8 mouse cellular contexts compared by ENCODE assay signal in genomic region chr2:94035428-94036331, GRCm38 (mm10). TPM values are rescaled to one million over a fixed set of nuclear protein-coding genes. Genes with fewer than 3 reads are reported as not detected.
DNase-seq lines count a peak whose midpoint lies in the region; ATAC-seq and TF ChIP-seq lines count a peak whose summit lies in the region.

No protein-coding gene starts in this region.

- DNase-seq in MN1 (ENCODE audit: low spot score) = peak; percentile 73
- DNase-seq in brain, adult 2 months (ENCODE audit: low read depth, low spot score) = peak; percentile 93
- DNase-seq in heart, postnatal 14 days = peak; percentile 68 to 81
- DNase-seq in layer of hippocampus, postnatal 14 days (ENCODE audit: low spot score in 2 of 2) = peak; percentile 84 to 90
- DNase-seq in right cerebral cortex, postnatal 4 days = peak; percentile 85

- no peak overlapping the region for H3K27ac ChIP-seq in embryonic fibroblast, embryonic 13.5 days (ENCODE audit: insufficient read depth, low read length)

- peak; percentile 75; the same call in 1 of the 2 replicates for TF ChIP-seq CTCF in embryonic fibroblast, embryonic 13.5 days (IDR thresholded peaks at IDR 0.05; ENCODE audit: borderline replicate concordance, insufficient read depth, low read length)

- peak; percentile 97 for ATAC-seq in megakaryocyte progenitor cell, adult 5-6 weeks (replicated peaks; ENCODE audit: poor library complexity)
- ATAC-seq in erythroblast, adult 5-6 weeks (replicated peaks; ENCODE audit: low FRiP score, poor library complexity, severe bottlenecking) = no peak

- intact Hi-C loops in heart, postnatal 14 days (cut with DNase I) = loop anchor here (5.0 kb wide), 1 partner anchor 252 kb away; no protein-coding TSS in a partner anchor

- no peak for TF ChIP-seq POLR2A in embryonic fibroblast, embryonic 13.5 days (IDR thresholded peaks at IDR 0.05; ENCODE audit: low read depth, low read length)

- no peaks in the 10 kb centered on the region for H3K4me1 ChIP-seq in embryonic fibroblast, embryonic 13.5 days (ENCODE audit: control insufficient read depth, insufficient read depth, low read length)

- no peak overlapping the region for H3K4me3 ChIP-seq in embryonic fibroblast, embryonic 13.5 days (ENCODE audit: insufficient read depth, low read length)

RNA-seq across cellular contexts. Expression of gene Alkbh3, which starts 25.1 kb away (rescaled TPM):
- 47.0 and 51.7 TPM in 2 replicates for polyA plus RNA-seq in embryonic fibroblast, embryonic 13.5 days (2011; ENCODE audit: insufficient read length, low read depth, missing spikeins)
- 10 to 100 TPM; 58.7 to 63.1 TPM for total RNA-seq in heart, postnatal 14 days (2021)
- total RNA-seq in layer of hippocampus, postnatal 14 days (2021) = 10 to 100 TPM; 21.0 to 26.7 TPM
- total RNA-seq in megakaryocyte progenitor cell, adult 5-6 weeks (2015) = 58.3 and 101 TPM in 2 replicates
- 25.2 and 35.2 TPM in 2 replicates for total RNA-seq in megakaryocyte progenitor cell, adult 5-6 weeks (2017)
- 16.9 and 23.6 TPM in 2 replicates for total RNA-seq in erythroblast, adult 5-6 weeks (2015; ENCODE audit: low replicate concordance)
- 2.2 and 10.2 TPM in 2 replicates for total RNA-seq in erythroblast, adult 5-6 weeks (2017; ENCODE audit: low replicate concordance)

RNA-seq across cellular contexts. Expression of gene Gm27027, which starts 39.5 kb away (rescaled TPM):
- polyA plus RNA-seq in embryonic fibroblast, embryonic 13.5 days (2011; ENCODE audit: insufficient read length, low read depth, missing spikeins) = not detected in 2 replicates
- not detected for total RNA-seq in heart, postnatal 14 days (2021)
- total RNA-seq in layer of hippocampus, postnatal 14 days (2021) = not detected
- total RNA-seq in megakaryocyte progenitor cell, adult 5-6 weeks (2015) = not detected in 2 replicates
- total RNA-seq in megakaryocyte progenitor cell, adult 5-6 weeks (2017) = not detected in 2 replicates
- not detected in 2 replicates for total RNA-seq in erythroblast, adult 5-6 weeks (2015; ENCODE audit: low replicate concordance)
- not detected in 2 replicates for total RNA-seq in erythroblast, adult 5-6 weeks (2017; ENCODE audit: low replicate concordance)
